Mouse (Mus musculus): Measurements from ENCODE around the gene Snw1.
"Not testable (repeated sequence)": the region's sequence is repeated elsewhere in the genome, so short reads cannot be mapped to it uniquely, and the experiment has no call there.

Snw1 gene

GRCm38 (mm10) chr12:87471964-87472786 is at the start of gene Snw1:
TSS of gene Snw1 (minus strand) at chr12:87472274.
- in situ Hi-C loops (cut with MboI; ENCODE audit: low sequenced_read_pairs) = no loop called here

- in situ Hi-C loops (cut with MboI; ENCODE audit: low sequenced_read_pairs) = not testable (repeated sequence)
Observed at GRCm38 (mm10) chr12:87519616-87520015, 47.5 kb upstream of the Snw1 start.

- in situ Hi-C loops (cut with MboI; ENCODE audit: low sequenced_read_pairs) = not testable (repeated sequence)
Observed at GRCm38 (mm10) chr12:87514016-87514415, 41.9 kb upstream of the Snw1 start, which contains the start of gene Gm8300. TSS of gene Gm8300 (plus strand) at chr12:87514316.

- in situ Hi-C loops (cut with MboI; ENCODE audit: low sequenced_read_pairs) = not testable (repeated sequence)
Observed at GRCm38 (mm10) chr12:87494421-87494820, 22.3 kb upstream of the Snw1 start, which contains the start of gene Gm5788. TSS of gene Gm5788 (plus strand) at chr12:87494721.

- in situ Hi-C loops (cut with MboI; ENCODE audit: low sequenced_read_pairs) = not testable (repeated sequence)
Observed at GRCm38 (mm10) chr12:87488683-87489082, 16.6 kb upstream of the Snw1 start.

GRCm38 (mm10) chr12:87482482-87482881 is 10.4 kb upstream of the Snw1 start:
- in situ Hi-C loops (cut with MboI; ENCODE audit: low sequenced_read_pairs) = not testable (repeated sequence)

- in situ Hi-C loops (cut with MboI; ENCODE audit: low sequenced_read_pairs) = no loop called here
Observed at GRCm38 (mm10) chr12:87474756-87475155, 2.7 kb upstream of the Snw1 start.

GRCm38 (mm10) chr12:87471421-87471963 is 582 bp downstream of the Snw1 start:
- in situ Hi-C loops (cut with MboI; ENCODE audit: low sequenced_read_pairs) = no loop called here

GRCm38 (mm10) chr12:87470263-87471136 is 1.6 kb downstream of the Snw1 start:
- in situ Hi-C loops (cut with MboI; ENCODE audit: low sequenced_read_pairs) = no loop called here

GRCm38 (mm10) chr12:87464678-87465297 is 7.3 kb downstream of the Snw1 start:
- in situ Hi-C loops (cut with MboI; ENCODE audit: low sequenced_read_pairs) = no loop called here

- in situ Hi-C loops (cut with MboI; ENCODE audit: low sequenced_read_pairs) = no loop called here
Observed at GRCm38 (mm10) chr12:87449456-87449855, 22.6 kb downstream of the Snw1 start.

GRCm38 (mm10) chr12:87444211-87444610 is 27.9 kb downstream of the Snw1 start:
- in situ Hi-C loops (cut with MboI; ENCODE audit: low sequenced_read_pairs) = no loop called here

- in situ Hi-C loops (cut with MboI; ENCODE audit: low sequenced_read_pairs) = no loop called here
Observed at GRCm38 (mm10) chr12:87443700-87444122, 28.4 kb downstream of the Snw1 start, which contains the start of the genes Slirp and Alkbh1. TSS of gene Slirp (plus strand) at chr12:87443896. TSS of gene Alkbh1 (minus strand) at chr12:87444017.

GRCm38 (mm10) chr12:87443115-87443699 is 28.9 kb downstream of the Snw1 start:
- in situ Hi-C loops (cut with MboI; ENCODE audit: low sequenced_read_pairs) = no loop called here

GRCm38 (mm10) chr12:87442177-87443114 is 29.6 kb downstream of the Snw1 start:
- in situ Hi-C loops (cut with MboI; ENCODE audit: low sequenced_read_pairs) = no loop called here

GRCm38 (mm10) chr12:87428885-87429284 is 43.2 kb downstream of the Snw1 start:
- in situ Hi-C loops (cut with MboI; ENCODE audit: low sequenced_read_pairs) = no loop called here

- in situ Hi-C loops (cut with MboI; ENCODE audit: low sequenced_read_pairs) = no loop called here
Observed at GRCm38 (mm10) chr12:87428295-87428694, 43.8 kb downstream of the Snw1 start.

- in situ Hi-C loops (cut with MboI; ENCODE audit: low sequenced_read_pairs) = no loop called here
Observed at GRCm38 (mm10) chr12:87426354-87427031, 45.6 kb downstream of the Snw1 start.

- in situ Hi-C loops (cut with MboI; ENCODE audit: low sequenced_read_pairs) = no loop called here
Observed at GRCm38 (mm10) chr12:87424516-87424915, 47.6 kb downstream of the Snw1 start.

Data from CH12F3 (cell line).